Mouse (Mus musculus): Measurements from ENCODE around the gene Gpr171. TPM values are rescaled to one million over a fixed set of nuclear protein-coding genes. Genes with fewer than 3 reads are reported as not detected.

The Gpr171 gene
- polyA plus RNA-seq, 1 experiment: not detected

DNA sequence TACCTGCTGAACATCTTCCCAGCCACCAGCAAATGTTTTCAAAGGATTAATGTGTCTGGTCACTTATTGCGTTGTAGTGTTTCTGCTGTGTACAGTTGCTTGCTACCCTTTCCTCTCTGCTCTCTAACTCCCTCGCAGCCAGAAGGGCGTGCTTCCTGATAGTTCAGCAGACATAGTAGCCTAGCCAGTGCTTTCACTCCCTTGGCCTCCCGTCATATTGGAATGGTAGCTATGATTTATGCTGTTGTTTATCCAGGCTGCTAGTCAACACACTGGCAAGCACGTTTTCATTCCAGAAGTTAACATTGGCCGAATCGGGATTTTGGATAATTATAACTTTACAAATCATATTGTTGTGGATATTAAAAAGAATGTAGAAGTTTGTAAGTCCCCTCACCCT lies 41.5 kb downstream of the Gpr171 start:
- DNase-seq (ENCODE audit: extremely low spot score in 1 of 2, low spot score in 1 of 2): no peak

DNA sequence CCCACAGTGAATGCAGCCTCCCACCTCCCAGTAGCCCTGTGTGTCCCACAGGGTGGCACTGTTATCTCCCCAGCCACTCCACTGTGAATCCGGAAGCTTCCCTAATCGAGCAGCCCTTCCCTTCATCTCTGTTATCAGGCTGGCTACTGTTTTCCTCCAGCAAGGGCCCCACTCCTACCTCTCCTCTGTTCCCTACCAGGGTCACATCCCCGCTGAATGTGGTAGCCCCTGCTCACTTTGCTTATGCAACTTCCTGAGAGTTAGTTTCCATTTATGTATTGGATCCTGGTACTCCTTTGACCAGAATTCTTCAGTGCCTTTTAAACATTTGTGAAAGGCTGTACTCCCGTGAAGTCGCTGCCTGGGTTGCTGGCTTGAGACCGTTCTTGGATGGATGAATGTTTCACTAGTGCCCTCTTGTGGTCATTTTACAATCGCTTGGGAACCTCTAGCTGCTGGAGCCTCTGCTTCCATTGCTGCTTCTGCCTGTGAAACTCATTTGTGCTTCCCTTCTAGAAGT lies 42.5 kb downstream of the Gpr171 start:
- DNase-seq (ENCODE audit: extremely low spot score in 1 of 2, low spot score in 1 of 2): peak; percentile 67 to 94

DNA sequence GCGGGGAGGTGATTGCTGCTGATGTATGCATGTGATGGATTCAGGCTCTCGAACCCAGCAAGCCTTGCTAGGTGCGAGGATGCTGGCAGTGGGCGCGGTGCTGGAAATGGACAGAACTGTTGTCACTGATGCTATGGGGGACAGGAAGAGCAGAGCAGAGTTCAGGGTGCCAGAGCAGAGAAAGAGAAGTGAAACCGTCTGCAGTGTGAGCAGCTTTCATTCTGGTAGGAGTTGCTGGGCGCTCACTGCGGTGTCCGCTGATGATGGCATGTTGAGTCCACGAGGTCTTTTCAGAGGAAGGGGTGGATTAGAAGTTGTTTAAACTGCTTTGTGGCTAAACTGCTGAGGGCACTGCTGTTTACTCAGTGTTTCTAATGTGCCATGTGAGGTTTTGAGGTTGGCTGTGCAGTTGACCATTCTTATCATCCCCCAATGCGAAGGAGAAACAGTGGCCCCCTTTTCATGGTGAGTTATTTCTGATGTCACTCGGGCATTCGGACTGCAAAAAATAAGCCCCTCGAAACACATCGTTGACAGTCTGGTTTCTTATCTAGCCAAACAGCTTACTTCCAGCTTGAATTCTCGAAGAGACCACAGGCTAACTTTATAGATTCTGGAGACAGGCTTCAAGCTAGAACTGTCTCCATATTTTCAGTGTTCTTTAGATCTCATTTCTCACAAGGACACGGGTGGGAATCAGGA lies 46.6 kb downstream of the Gpr171 start:
- DNase-seq (ENCODE audit: extremely low spot score in 1 of 2, low spot score in 1 of 2): no peak

Other genes with a start within 250 kb of the Gpr171 start
- 0.21 and 0.26 TPM in 2 replicates for gene Clrn1, start 216.5 kb downstream of the Gpr171 start, polyA plus RNA-seq (2012; rRNA removed)
- 10.2 and 11.5 TPM in 2 replicates for gene Med12l, start 96.0 kb downstream of the Gpr171 start, polyA plus RNA-seq (2012; rRNA removed)
- 3.7 TPM in 2 replicates for gene P2ry14, start 51.8 kb upstream of the Gpr171 start, polyA plus RNA-seq (2012; rRNA removed)
- not detected in 2 replicates for gene Gpr87, start 93.3 kb upstream of the Gpr171 start, polyA plus RNA-seq (2012; rRNA removed)
- 10.6 and 18.0 TPM in 2 replicates for gene P2ry13, start 109.1 kb upstream of the Gpr171 start, polyA plus RNA-seq (2012; rRNA removed)
- gene P2ry12, start 161.1 kb upstream of the Gpr171 start, polyA plus RNA-seq (2012; rRNA removed): 57.4 and 91.1 TPM in 2 replicates
- 0.92 and 1.0 TPM in 2 replicates for gene Igsf10, start 242.6 kb upstream of the Gpr171 start, polyA plus RNA-seq (2012; rRNA removed)

All from frontal cortex, adult 2 months (tissue).